Mouse (Mus musculus) liver, embryonic 14.5 days (tissue): Measurements from ENCODE around the gene Ndufs4.

Experiments used
- CTCF ChIP-seq: IDR thresholded peaks from 2 replicates; pipeline ENCODE4 v1.5.1; 2016; ENCODE audit warnings: antibody characterized with exemption, low read depth, control low read depth
- EP300 ChIP-seq: IDR thresholded peaks from 2 replicates; pipeline ENCODE4 v1.6.1; 2016; ENCODE audit warnings: antibody characterized with exemption, low read depth

DNA sequence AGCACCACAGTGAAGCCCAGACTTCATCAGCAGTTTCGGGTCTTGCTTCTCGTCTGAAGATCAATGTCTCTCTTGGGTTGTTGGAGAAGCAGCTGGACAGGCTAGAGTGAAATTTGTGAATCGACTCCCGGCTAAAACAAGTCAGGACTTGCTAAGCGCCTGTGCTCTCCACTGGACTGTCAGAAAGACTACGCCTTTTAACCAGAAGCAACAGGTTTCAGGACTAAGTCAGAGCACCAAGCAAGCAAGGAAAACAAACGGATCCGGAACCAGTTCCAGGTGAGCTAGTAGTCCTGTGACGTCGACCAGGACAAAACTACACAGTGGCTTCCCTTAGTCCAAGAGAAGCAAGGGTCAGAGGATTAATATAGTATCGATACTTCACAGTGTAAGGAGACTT, 77.5 kb downstream of the Ndufs4 start:
- TF ChIP-seq CTCF = no peak
- TF ChIP-seq EP300 = no peak
